Mouse (Mus musculus) limb, embryonic 11.5 days (tissue): ENCODE measurements around the gene Prrxl1. TPM values are rescaled to one million over a fixed set of nuclear protein-coding genes. Genes with fewer than 3 reads are reported as not detected.
A peak's percentile ranks its signal among the peaks of the same experiment; 100 is the strongest.

Experiments used
- ATAC-seq: fragments of 200-750 bp; cut with Nextera tagmentation; 2 replicates; pipeline ENCODE4 v1.8.0; 2017; ENCODE audit warnings: low read depth; ENCODE audit not compliant: insufficient number of reproducible peaks, low FRiP score, low TSS enrichment
- DNase-seq: peaks from one replicate; pipeline ENCODE4 v3.0.0-alpha.2; 2015; ENCODE audit warnings: low spot score
- H3K27ac ChIP-seq: fragments of 300-500 bp; sonication (generic); replicated peaks from 2 replicates; pipeline ENCODE4 v1.5.1; 2014; ENCODE audit warnings: low read depth, mild to moderate bottlenecking, low read length
- H3K27me3 ChIP-seq: fragments of 300-500 bp; sonication (generic); 2 replicates; pipeline ENCODE4 v1.6.1; 2014; ENCODE audit warnings: mild to moderate bottlenecking, low read length, mixed read lengths; ENCODE audit not compliant: control insufficient read depth, insufficient read depth
- H3K36me3 ChIP-seq: fragments of 300-500 bp; sonication (generic); 2 replicates; pipeline ENCODE4 v1.6.1; 2014; ENCODE audit warnings: mild to moderate bottlenecking, low read length, moderate library complexity, mixed read lengths; ENCODE audit not compliant: control insufficient read depth, insufficient read depth
- H3K4me1 ChIP-seq: fragments of 300-500 bp; sonication (generic); 2 replicates; pipeline ENCODE4 v1.6.1; 2014; ENCODE audit warnings: low read length, mixed read lengths; ENCODE audit not compliant: control insufficient read depth, insufficient read depth
- H3K4me2 ChIP-seq: fragments of 300-500 bp; sonication (generic); 2 replicates; pipeline ENCODE4 v1.6.1; 2014; ENCODE audit warnings: low read depth, mild to moderate bottlenecking, moderate library complexity; ENCODE audit not compliant: severe bottlenecking
- H3K4me3 ChIP-seq: fragments of 300-500 bp; sonication (generic); 2 replicates; pipeline ENCODE4 v1.5.1; 2014; ENCODE audit warnings: low read depth, low read length
- H3K9ac ChIP-seq: fragments of 300-500 bp; sonication (generic); 2 replicates; pipeline ENCODE4 v1.6.1; 2014; ENCODE audit warnings: mild to moderate bottlenecking, low read length
- H3K9me3 ChIP-seq: fragments of 300-500 bp; sonication (generic); 2 replicates; pipeline ENCODE4 v1.6.1; 2016; ENCODE audit warnings: low read length; ENCODE audit not compliant: control insufficient read depth
- WGBS: fragments of 180-500 bp; shearing (Covaris S2); extraction: QIAGEN DNeasy Blood & Tissue Kit; methylation state at CpG from one replicate; pipeline ENCODE4 v1.1.7; 2014; 5-methylcytosine and 5-hydroxymethylcytosine counted together
- polyA plus RNA-seq: library from polyadenylated mRNA; unstranded; fragments of >200 nt; fragmentation: Nextera tagmentation; extraction: Ambion mirVana; gene quantifications from 2 replicates; pipeline ENCODE4 v1.2.1, GENCODE M21; 2014

The Prrxl1 gene
- polyA plus RNA-seq, 1 experiment from 2014 or later, result not detected

DNA sequence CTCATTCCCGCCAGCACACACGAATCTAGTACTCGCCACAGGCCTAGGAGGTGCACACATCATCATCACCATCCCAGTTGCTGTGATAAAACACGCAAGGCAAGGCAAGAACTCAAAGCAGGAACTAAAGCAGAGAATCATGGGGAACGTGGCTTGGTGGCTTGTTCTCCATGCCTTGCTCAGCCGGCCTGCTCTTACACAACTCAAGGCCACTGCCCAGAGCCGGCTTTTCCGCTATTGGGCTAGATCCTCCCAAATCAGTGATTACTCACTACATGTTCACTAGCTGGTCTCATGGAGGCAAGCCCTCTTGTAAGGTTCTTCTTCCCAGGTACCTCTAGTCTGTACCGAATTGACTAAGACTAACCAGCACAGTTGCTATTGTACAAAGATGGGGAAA is 15.5 kb upstream of the Prrxl1 start:
- no peaks in the 10 kb centered on the region for H3K36me3 ChIP-seq
- H3K27me3 ChIP-seq, result no peaks in the 10 kb centered on the region
- no peak overlapping the region for H3K9ac ChIP-seq
- H3K9me3 ChIP-seq, result no peaks in the 10 kb centered on the region
- H3K4me2 ChIP-seq, result no peak overlapping the region
- no peak for DNase-seq
- H3K4me3 ChIP-seq, result no peak overlapping the region
- no peaks in the 10 kb centered on the region for H3K4me1 ChIP-seq
- H3K27ac ChIP-seq, result no peak overlapping the region
- ATAC-seq, result no peak
- WGBS, result 90% methylated on average over 9 of the region's 9 CpGs

DNA sequence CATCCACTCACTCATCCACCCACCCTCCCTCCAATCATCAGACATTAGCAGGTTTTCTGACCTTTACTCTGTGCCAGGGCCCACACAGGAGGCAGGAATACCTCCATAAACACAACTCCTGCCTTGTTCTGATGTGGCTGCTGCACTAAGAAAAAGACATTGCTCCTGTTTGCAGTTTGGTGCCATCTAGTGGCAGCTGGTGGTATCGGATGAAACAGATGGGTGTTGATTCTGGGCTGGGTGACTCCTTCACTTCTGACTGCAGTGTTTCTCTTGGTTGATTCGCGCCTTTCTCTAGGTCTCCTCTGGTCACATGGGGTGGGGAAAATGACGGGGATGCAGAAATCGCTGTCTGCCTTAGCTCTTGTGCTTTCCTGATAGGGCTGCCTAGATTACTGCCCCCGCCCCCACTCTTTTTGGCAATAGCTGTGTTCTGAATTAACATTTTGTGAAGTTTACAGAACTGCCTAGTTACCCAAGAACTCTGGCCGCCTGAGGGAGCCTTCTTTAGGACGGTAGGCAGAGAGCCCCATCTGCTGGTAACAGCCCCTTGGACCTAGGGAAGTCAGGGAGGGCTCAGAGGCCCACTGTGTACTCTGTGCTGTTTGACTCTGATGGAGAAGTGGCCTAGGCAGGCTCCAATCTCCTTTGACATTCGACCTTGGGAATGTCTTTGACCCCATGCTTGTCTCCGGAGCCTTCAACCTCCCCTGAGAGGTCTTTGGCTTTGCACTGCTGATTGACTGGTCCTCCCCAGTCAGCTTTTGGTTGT is 12.0 kb upstream of the Prrxl1 start:
- Histone ChIP-seq H3K9ac (no peak overlapping the region), H3K4me1 (no peaks in the 10 kb centered on the region), H3K4me2 (no peak overlapping the region), H3K27ac (no peak overlapping the region), H3K4me3 (no peak overlapping the region), H3K27me3 (no peaks in the 10 kb centered on the region), H3K9me3 (no peaks in the 10 kb centered on the region), H3K36me3 (no peaks in the 10 kb centered on the region)
- DNase-seq, result peak; percentile 87
- no peak for ATAC-seq
- WGBS, result 14% methylated on average over 10 of the region's 10 CpGs

DNA sequence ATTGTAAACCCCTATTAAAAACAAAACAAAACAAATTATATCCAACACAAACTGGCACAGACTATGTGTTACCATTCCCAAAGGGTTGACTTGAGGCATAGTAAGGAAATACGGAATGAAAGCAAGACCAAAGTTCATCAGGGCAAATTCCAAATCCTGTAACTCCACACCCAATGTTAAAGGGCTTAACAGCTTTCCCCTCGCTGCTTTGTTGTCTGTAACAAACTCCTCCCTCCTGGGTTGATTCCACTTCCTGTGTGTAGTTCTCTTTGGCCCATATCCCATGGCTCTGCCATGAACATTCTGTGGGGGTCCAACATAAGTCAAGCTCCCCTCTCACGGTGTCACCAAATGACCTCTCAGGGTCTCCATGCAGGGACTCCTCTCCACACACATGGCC is 8.8 kb upstream of the Prrxl1 start:
- ATAC-seq (no peak), DNase-seq (no peak)
- H3K27me3 ChIP-seq, result peaks cover 8% of the 10 kb centered on the region
- H3K36me3 ChIP-seq, result no peaks in the 10 kb centered on the region
- WGBS, result 77% methylated on average over 3 of the region's 3 CpGs
- no peak overlapping the region for H3K27ac ChIP-seq
- H3K9me3 ChIP-seq, result no peaks in the 10 kb centered on the region
- H3K4me3 ChIP-seq, result no peak overlapping the region
- no peaks in the 10 kb centered on the region for H3K4me1 ChIP-seq
- no peak overlapping the region for H3K4me2 ChIP-seq
- H3K9ac ChIP-seq, result no peak overlapping the region

DNA sequence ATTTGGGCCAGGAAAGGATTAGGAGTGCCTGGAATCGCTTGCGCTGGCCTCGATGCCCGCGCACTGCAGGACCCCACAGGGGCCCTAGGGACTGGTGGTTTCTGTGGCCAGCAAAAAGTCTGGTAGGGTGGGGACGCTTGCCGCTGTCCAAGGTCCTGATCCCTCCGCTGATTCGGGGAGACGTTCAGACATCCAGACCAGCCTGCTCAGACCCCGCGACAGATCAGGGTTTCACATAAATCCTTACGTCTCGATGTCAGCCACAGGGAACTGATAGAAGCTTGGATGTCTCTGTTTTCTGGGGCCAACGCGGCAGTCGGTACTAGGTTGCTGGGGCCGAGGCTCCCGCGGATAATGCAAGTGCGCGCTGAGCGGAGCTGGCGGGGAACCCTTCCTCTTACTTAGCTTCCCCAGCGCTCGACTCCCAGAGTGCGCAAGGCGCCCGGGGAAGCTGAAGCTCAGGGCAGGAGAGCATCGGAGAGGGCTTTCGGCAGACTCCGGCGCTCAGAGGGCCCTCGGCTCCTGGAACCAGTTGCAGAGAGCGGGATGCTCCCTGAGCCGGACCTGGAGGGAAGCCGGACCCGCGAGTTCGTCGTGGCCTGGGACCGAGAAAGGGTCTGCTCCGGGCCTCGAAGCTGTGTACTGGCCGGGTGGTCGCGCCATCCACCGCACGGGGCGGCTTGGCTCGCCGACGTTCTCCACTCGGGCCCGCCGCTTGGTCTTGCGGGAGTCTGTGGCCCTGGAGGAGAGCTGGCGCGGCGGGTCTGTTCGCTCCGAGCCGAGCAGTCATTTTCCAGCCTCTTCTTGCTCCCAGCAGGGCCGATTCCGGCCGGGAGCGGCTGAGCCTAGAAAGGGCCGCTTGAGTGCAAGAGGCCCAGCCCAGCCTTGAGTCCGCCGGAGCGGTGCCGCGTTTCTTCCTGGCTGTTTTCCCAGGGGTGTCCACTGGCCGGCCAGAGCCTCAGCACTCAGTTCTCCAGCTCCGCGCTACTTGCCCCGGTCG is 1.7 kb upstream of the Prrxl1 start:
- 0 out of 2 replicates have a peak, but pooled peaks have one; percentile 44 for ATAC-seq
- whole genome bisulfite sequencing, result under 1% methylated on average over 78 of the region's 78 CpGs
- Histone ChIP-seq H3K27ac (no peak overlapping the region), H3K9ac (no peak overlapping the region), H3K4me2 (peak overlapping the region; percentile 21; the same call in 1 of the 2 replicates), H3K4me3 (peak overlapping the region; percentile 5; the same call in 1 of the 2 replicates), H3K27me3 (peaks cover 69% of the 10 kb centered on the region), H3K9me3 (no peaks in the 10 kb centered on the region), H3K4me1 (peaks cover 3% of the 10 kb centered on the region; the same call in 1 of the 2 replicates), H3K36me3 (no peaks in the 10 kb centered on the region)
- DNase-seq, result peak; percentile 95

DNA sequence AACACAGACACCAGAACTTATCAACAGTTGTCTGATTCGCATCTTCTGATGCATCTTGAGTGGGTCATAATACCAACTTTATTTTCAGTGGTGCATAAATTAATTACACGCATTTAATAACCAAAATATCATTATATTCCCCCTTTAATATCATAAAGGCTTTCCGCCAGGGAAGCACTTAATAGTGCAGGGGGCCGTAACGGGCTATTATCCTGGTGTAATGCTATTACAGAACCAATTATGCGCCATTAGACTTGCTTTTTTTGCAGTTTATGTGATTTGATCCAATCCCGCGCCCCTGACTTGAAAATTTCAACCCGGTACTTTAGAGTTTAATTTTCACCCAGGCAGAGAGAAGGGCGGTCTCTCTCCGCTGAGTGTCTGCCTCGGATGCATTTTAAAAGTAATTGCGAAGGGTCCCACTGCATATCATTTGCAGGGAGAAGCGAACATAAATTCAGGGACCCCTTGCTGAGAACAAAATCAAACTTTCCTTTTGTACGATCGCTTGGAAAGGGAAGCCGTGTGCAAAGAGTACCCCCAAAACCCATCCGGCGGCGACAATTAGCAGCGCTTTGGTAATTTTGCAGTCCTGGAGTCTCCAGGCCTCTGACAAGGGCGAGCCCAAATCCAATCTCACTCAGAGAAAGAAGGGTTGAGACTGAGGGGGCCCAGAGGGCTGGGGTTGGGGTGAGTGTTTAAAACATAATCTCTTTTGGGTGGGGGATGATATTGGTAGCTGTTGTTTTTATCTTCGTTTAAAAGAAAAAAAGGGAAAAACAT is 579 bp upstream of the Prrxl1 start:
- Histone ChIP-seq H3K9ac (no peak overlapping the region), H3K36me3 (no peaks in the 10 kb centered on the region), H3K4me3 (no peak overlapping the region), H3K27ac (no peak overlapping the region), H3K9me3 (no peaks in the 10 kb centered on the region), H3K27me3 (peaks cover 78% of the 10 kb centered on the region), H3K4me2 (no peak overlapping the region), H3K4me1 (peaks cover 3% of the 10 kb centered on the region; the same call in 1 of the 2 replicates)
- ATAC-seq (no peak), DNase-seq (peak; percentile 30)
- 5% methylated on average over 23 of the region's 23 CpGs for WGBS

DNA sequence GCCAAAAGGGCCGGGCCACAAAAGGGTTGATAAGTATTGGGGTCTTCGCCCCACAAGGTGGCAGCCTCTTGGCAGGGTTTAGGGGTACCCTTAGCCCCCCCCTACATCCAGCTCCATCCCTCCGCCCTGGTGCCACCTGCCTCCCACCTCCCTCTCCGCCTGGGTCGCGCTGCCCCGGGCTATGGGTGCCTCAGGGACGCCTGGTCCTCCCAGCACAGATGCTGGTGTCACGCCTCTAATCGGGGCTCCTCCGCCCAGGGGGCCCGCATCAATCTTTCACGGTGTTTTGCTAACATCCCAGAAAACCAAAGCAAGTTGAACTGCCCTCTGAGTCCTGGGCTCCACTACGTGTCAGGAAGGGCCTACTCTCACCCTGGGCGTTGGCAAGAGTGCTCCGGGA is 903 bp downstream of the Prrxl1 start:
- WGBS, result 1% methylated on average over 16 of the region's 16 CpGs
- Histone ChIP-seq H3K36me3 (no peaks in the 10 kb centered on the region), H3K9me3 (no peaks in the 10 kb centered on the region), H3K4me2 (no peak overlapping the region), H3K9ac (no peak overlapping the region), H3K27ac (no peak overlapping the region), H3K27me3 (peaks cover 73% of the 10 kb centered on the region), H3K4me1 (peaks cover 3% of the 10 kb centered on the region; the same call in 1 of the 2 replicates), H3K4me3 (no peak overlapping the region)
- DNase-seq (no peak), ATAC-seq (no peak)

DNA sequence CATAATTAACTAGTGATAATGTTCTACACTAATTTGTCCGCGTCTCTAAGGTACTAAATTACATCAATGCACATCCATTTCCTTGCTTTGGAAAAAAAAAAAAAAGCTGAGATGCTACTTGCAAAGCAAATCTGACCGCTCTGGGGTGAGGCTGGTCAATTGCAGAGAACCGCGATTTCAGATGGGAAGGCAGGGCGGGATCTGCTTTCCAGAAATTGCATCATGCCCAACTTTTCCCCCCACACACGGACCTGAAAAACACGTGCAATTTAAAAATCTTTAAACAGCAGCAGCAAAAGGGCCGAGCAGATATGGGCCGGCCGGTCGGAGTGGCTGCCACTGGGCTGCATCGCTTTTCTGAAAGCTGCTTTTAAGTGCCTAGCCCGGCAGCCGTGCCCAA is 6.3 kb downstream of the Prrxl1 start:
- no peak for ATAC-seq
- Histone ChIP-seq H3K4me3 (no peak overlapping the region), H3K9me3 (no peaks in the 10 kb centered on the region), H3K27me3 (peaks cover 21% of the 10 kb centered on the region), H3K9ac (no peak overlapping the region), H3K36me3 (no peaks in the 10 kb centered on the region), H3K4me2 (no peak overlapping the region), H3K27ac (no peak overlapping the region), H3K4me1 (no peaks in the 10 kb centered on the region)
- no peak for DNase-seq
- 62% methylated on average over 15 of the region's 15 CpGs for WGBS

DNA sequence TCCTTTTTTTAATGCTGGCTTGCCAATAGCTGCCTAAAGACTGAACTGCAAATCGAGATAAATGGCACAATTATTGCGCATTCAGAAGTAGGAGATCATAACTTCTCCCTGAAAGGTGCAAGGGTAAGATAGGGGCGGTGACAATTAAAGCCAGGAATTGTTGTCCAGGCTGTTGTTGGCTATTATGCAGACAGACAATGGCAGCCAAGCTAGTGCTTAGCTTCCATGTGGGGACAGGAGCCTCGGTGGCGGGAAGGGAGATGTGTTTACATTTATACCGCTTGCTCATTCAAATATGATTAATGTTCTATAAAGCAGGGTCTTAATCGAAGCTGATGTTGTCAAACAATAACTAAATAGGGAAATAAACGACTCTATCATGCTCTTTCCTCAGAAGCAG is 7.1 kb downstream of the Prrxl1 start:
- ATAC-seq (no peak), DNase-seq (no peak)
- H3K27me3 ChIP-seq, result peaks cover 14% of the 10 kb centered on the region
- H3K9me3 ChIP-seq, result no peaks in the 10 kb centered on the region
- H3K36me3 ChIP-seq, result no peaks in the 10 kb centered on the region
- no peak overlapping the region for H3K4me3 ChIP-seq
- no peak overlapping the region for H3K27ac ChIP-seq
- 83% methylated on average over 8 of the region's 8 CpGs for WGBS
- H3K9ac ChIP-seq, result no peak overlapping the region
- no peaks in the 10 kb centered on the region for H3K4me1 ChIP-seq
- H3K4me2 ChIP-seq, result no peak overlapping the region
